Mouse (Mus musculus): ENCODE results near the gene Entpd2. TPM values are rescaled to one million over a fixed set of nuclear protein-coding genes. Genes with fewer than 3 reads are reported as not detected.
"Not testable (repeated sequence)": the region's sequence is repeated elsewhere in the genome, so short reads cannot be mapped to it uniquely, and the experiment has no call there.

Gene Entpd2
- polyA plus RNA-seq, 1 experiment: 64.7 TPM

DNA sequence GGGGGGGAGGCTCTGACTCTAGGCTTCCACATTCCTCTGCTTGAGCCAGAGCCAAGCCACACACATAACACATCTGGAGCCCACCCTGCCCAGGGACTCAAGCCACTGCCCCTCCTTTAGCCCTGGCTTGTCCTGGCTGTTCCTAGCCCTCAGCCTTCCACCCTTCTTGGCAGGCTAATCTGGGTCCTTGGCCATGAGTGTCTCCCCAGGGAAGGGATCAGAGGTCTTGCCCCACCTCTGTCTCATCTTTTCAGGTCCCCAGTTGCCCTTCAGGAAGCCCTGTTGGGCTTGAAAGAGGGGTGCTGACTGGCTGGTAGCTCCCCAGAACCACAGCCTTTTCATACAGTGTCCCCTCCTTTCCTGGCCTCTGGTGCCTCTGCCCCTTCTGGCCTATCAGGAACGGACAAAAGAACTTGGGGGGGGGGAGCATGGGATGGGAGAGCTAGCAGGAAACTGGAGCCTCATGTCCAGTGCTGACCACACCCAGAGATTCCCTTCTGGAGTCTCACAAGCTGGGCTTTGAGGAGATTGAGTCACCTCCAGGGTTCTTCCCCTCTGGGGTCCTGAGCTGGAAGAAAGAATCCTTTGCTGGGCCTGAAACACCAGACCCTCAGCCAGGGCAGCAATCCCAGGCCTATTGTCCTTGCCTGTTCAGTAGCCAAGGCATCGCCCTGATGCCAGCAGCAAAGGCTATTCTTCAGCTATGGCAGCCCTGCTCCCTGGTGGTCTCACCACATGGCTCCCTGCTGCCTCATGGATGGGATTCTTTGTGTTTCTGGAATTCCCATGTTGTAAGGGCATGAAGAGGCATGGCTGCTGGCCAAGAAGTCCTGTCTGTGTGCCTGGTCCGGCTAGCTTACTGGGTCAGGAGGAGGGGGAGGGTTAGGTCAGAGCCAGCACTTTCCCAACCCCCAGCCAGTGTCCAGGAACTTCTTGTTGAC lies 1.1 kb upstream of the Entpd2 start:
- no peak for DNase-seq (ENCODE audit: low read depth)

DNA sequence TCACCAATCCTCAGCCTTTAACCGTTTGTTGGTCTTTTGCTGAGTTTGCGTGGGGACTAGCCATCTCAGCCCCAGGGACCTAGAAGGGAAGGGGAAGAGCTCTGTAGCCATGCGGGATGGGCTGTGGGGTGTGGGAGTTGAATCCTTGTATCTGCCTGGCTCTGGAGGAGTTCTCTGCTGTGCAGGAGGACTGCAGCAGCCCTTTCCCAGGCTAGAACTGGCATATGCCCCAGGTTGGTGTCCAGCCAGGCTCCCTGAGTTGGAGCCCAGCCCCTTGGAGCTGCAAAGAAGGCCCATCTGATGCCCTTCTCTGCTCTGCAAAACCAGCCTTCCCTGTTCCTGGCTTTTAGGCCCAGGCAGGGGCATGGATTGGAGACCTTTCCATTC lies 916 bp downstream of the Entpd2 start:
- no peak for DNase-seq (ENCODE audit: low read depth)

DNA sequence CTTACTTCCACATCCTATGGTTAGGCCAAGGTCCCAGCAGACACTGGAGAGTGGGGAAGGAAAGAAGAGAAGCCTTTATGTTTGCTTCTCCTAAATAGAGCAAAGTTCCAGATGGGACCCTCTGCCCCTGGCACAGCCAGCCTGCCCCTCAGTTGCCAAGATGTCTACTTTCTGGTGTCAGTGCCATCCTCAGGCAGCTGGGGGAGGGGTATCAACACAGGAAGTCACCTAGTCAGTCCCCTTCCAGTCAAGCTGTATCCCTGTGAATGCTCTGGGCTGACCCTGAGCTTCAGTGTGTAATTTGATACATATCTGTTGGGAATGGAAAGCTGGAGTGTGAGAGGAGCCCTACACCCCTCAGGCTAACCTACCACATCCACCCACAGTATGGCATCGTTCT lies 1.3 kb downstream of the Entpd2 start:
- no peak for DNase-seq (ENCODE audit: low read depth)

DNA sequence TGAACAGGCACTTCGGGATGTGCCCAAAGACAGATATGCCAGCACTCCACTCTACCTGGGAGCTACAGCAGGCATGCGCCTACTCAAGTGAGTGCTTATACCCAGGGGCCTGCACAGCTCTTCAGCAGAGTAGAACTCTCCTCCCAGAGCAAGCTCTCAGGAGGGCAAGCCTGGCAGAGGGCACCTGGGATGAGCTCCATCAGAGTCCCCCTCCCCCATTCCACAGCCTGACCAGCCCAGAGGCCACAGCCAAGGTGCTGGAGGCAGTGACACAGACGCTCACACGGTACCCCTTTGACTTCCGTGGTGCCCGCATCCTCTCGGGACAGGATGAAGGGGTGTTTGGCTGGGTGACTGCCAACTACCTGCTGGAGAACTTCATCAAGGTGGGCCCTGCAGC lies 2.4 kb downstream of the Entpd2 start:
- no peak for DNase-seq (ENCODE audit: low read depth)

DNA sequence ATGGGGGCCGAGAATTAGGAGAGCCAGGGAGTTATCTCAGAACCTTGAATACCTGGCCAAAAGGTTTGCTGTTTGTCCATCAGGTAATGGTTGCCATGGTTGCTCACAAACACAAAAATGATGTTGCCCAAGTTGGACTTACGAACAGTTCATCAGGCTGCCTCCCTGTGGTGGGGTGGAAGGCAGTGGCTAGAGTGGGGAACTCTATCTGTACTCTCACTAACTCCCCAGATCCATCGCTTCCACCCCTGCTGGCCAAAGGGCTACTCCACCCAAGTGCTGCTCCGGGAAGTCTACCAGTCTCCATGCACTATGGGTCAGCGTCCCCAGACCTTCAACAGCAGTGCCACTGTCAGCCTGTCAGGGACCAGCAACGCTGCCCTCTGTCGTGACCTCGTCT lies 3.4 kb downstream of the Entpd2 start, which contains the start of gene Npdc1:
TSS of gene Npdc1 (plus strand) at position 301 of the 400 bp plus-strand sequence.
- no peak for DNase-seq (ENCODE audit: low read depth)

DNA sequence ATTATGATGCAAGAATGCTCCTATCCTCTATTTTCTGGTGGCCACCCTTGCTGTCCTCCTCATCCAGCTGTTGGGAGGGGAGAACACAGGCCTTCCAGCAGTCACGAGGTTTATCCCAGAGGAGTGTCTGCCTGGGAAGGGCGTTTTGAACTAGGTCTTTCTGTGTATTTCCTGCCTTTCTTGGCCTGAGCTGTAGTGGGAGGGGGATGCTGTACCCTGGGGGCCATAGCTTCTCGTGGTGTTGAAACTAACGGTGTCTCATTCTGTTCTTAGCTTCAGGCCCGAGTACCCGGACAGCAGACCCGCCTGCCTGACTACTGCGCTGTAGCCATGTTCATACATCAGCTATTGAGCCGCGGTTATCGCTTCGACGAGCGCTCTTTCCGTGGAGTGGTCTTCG lies 4.6 kb downstream of the Entpd2 start:
- DNase-seq (ENCODE audit: low read depth): no peak

DNA sequence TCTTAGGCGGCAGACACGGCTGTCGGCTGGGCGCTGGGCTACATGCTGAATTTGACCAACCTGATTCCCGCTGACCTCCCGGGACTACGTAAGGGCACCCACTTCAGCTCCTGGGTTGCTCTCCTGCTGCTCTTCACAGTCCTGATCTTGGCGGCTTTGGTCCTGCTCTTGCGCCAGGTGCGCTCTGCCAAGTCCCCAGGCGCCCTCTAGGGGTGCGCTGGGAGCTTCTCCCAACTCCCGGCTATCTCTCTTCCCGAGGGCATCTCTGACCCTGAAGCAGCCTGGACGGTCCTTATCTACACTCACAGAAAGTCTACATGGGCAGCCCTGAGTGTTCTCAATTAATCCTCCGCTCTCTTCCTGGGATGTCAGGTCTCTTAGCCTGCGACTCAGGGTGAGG lies 5.1 kb downstream of the Entpd2 start:
- DNase-seq (ENCODE audit: low read depth): no peak

DNA sequence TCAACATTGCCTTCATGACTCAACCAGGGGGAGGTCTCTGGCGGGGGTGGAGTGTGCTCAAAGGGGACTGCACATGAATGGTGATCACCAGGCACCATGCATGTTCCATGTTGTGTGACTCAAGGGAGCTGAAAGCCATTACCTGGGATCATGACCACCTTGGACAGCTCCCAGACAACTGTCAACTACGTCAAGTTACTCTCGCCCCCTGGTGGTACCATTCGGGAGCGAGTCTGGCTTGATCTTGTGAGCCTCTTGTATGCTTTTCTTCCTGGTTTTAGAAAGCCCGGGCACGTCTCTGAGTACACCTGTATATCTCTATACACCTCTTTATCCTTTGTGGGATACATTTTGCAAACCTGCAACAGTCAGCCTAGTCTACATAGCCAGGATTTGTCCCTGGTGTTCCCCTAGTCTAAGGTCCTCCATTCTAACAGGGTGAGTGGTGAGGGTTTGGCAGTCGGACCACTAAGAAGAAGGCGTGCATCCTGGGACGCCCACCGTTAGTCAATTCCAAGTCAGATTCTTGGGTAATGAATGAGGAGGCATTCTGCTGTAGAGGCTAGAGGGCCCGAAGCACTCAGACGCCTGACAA lies 6.8 kb downstream of the Entpd2 start:
- no peak for DNase-seq (ENCODE audit: low read depth)

DNA sequence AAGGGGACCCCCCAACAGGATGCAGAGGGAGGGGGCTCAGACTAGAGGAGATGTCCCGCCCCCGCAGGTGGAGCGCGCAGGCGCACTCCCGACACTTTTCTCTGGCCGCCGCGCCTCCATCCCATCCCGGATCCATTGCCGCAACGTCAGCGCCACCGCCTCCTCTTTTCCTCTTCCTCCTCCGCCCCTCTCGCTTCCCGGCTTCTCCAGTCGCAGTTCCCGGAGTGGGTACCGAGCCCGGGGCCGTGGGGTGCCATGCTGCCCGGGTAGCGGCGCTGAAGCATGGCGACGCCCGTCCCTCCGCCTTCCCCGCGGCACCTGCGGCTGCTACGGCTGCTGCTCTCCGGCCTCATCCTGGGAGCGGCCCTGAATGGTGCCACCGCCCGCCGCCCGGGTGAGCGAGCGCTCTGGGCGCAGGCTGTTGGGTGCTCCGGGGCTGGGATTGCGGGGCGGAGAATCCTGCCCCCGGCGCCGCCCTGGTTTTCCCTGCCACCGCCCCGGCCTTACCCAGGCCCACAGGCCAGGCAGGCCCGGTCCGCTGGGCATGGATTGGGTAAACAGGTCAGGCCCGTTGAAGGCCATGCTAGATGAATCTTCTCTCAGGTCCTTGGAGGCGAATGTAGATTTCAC lies 7.4 kb downstream of the Entpd2 start:
- no peak for DNase-seq (ENCODE audit: low read depth)

DNA sequence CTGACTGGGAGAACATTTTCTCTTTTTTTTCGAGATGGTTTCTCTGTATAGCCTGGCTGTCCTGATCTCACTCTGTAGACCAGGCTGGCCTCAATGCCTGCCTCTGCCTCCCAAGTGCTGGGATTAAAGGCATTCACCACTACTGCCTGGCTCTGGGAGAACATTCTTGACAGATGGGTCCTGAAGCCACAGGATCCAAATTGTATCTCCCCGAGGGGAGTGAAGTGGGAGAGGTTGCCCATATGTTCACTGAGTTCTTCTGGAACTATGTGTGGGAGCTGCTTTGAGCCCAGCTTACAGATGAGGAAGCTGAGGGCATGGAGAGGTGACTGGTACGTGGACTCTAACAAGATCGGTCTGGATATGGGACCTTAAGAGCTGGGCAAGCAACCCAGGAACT lies 8.3 kb downstream of the Entpd2 start:
- no peak for DNase-seq (ENCODE audit: low read depth)

DNA sequence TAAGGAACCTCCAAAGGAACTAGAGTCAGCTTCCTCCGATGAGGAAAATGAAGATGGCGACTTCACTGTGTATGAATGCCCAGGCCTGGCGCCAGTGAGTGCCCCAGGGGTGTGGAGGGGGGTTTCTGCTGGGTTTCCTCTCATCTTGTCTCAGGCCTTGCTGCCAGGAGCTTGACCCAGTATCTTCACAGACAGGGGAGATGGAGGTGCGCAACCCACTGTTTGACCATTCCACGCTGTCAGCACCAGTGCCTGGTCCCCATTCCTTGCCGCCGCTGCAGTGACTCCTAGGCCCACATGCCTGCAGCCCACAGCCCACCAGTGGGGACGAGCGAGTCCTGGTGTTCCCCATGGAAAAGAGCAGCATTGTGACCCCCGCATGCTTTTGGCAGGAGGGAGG lies 13.2 kb downstream of the Entpd2 start:
- no peak for DNase-seq (ENCODE audit: low read depth)

DNA sequence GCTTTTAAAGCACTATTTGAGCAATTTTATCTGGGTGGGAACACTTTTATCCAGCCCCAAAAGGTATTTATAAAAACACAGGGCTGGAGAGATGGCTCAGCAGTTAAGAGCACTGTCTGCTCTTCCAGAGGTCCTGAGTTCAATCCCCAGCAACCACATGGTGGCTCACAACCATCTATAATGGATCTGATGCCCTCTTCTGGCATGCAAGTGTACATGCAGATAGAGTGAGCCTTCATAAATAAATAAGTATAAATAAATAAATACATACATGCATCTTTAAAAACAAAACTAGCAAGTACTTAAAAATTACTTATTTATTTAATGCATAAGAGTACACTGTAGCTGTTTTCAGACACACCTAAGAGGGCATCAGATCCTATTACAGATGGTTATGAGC lies 17.8 kb downstream of the Entpd2 start:
- not testable (repeated sequence) for DNase-seq (ENCODE audit: low read depth)

DNA sequence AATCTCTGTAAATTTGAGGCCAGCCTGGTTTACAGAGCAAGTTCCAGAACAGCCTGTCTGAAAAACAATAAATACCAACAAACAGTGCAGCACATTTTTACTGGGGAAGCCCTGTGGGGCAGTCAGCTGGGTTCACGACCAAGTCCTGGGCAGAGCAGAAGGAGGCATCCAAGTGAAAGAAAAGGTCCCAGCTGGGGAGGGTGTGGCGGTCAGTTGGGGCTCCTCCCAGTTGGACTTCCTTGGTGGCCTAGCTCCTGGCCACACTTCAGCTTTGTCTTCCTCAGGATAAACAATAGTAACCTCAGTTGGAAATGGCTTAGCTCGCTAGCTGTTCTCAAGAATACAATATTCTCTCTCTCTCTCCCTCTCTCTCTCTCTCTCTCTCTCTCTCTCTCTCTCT lies 21.8 kb downstream of the Entpd2 start:
- no peak for DNase-seq (ENCODE audit: low read depth)

DNA sequence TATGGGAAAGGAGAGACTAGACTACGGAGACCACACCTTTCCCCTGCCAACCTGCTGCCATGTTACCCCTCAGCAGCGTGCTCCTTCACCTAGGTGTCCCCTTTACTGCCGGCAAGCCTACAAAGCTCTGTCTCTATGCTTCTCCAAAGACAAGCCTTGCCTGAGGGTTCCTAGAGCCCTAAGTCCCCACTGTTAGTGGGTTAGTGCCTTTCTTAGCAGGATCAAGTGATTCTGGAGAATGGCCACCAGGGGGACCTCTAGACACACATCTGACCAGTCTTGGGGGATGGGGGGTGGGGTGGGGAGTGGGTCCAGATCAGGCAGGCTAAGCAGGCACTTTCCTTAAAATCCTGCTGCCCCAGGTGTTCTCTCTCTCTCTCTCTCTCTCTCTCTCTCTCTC lies 26.2 kb downstream of the Entpd2 start:
- DNase-seq (ENCODE audit: low read depth): no peak

DNA sequence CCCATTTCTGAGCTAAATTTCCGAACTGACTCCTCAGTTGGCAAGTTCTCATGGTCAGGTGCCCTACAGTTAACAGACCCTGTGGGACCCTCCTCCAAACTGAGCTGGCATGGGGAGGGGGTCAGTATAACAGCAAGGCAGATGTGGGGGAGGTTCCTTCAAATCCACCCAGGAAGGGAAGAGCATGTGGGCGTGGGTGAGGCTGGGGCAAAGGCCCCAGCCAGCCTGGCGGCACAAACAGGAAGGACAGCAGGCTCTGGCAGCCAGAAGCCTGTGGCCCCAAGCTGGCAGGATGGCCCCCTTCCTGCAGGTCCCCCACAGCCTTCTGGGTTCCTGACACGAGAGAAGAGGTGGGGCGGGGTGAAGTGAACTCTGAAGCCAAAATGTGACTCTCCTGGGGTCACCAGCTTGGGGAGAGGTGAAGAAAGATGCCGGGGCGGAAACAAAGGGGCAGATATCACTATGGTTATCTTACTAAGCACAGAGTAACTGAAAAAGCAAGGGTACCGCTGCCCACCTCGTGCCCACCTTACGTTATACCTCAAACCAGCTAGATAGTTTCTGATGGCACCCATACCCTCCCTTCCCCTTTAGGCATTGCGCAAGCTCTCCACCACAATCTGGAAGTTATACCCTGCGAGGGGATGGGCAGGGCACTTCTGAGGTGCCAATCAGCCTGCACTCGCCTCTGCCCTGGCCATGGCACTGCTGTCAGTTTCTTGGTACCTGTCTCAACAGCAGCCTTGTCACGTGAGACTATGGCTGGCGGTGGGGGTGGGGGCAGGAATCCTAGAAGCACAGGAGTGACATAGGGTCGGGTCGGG lies 27.1 kb downstream of the Entpd2 start, which contains the start of gene Fut7:
TSS of gene Fut7 (plus strand) at position 681 of the 824 bp plus-strand sequence.
- DNase-seq (ENCODE audit: low read depth): no peak

DNA sequence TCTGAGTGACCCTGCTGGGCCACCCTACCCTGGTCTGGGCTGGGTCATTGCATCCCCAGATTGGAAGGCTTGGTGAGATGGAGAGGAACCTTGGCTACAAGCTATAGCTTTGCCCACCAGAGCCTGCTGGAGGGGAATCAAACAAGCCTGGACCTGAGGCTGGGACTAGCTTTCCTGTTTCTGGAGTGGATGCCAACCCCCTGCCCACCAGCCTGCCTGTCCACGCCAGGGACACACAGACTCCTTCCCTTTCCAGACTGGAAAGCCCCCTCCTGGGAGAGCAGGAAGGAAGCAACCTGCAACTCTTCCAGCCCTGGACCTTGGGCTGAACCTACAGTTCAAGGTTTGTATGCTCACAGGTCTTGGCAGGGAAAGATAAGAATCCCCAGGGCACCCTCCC lies 28.0 kb downstream of the Entpd2 start:
- DNase-seq (ENCODE audit: low read depth): no peak

DNA sequence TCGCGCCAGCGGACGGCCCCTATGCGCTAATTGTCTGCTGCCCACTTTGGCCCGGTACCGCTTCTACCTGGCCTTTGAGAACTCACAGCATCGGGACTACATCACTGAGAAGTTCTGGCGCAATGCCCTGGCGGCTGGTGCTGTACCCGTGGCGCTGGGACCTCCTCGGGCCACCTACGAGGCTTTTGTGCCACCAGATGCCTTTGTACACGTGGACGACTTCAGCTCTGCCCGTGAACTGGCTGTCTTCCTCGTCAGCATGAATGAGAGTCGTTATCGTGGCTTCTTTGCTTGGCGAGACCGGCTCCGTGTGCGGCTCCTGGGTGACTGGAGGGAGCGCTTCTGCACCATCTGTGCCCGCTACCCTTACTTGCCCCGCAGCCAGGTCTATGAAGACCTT lies 29.8 kb downstream of the Entpd2 start:
- DNase-seq (ENCODE audit: low read depth): no peak

DNA sequence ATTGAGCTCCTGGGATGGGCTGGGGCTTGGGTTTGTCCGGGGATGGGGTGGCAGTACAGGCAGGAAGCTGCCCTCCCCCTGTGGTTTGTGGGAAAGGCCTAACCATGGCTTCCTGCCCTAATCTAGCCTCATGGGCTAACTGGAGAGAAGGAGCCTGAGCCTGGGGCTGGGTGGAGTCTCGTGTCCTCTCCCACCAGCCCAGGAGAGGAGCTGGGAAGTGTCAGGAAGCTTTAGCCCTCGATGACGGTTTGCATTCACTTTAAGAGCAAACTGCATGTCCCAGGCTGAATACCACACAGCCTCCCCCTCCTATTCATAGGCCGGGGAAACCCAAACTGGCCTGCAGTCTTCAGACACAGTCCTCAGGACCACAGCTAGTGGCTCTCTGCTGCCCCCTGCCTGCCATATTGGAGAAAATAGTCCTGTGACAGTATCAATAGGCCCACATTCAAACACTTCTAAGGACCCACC lies 31.1 kb downstream of the Entpd2 start:
- DNase-seq (ENCODE audit: low read depth): no peak

DNA sequence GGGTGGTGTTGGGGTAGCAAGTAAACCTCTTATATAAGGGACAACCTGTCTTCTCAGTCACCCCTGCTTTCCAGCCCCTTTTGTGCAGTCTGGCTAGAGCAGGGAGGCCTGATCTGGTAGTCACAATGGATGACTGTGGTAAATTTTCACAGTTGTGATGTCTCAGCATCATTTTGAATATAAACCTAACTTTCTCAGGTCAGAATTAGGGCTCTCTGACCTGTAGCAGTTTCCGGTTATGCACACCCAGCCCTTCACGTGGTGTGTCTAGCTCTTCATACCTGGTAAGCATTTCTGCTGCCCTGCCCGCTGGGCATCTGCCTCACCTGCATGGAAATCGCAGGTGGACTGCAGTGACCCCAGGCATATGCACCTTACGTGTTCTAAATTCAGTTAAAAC lies 31.6 kb downstream of the Entpd2 start:
- DNase-seq (ENCODE audit: low read depth): no peak

DNA sequence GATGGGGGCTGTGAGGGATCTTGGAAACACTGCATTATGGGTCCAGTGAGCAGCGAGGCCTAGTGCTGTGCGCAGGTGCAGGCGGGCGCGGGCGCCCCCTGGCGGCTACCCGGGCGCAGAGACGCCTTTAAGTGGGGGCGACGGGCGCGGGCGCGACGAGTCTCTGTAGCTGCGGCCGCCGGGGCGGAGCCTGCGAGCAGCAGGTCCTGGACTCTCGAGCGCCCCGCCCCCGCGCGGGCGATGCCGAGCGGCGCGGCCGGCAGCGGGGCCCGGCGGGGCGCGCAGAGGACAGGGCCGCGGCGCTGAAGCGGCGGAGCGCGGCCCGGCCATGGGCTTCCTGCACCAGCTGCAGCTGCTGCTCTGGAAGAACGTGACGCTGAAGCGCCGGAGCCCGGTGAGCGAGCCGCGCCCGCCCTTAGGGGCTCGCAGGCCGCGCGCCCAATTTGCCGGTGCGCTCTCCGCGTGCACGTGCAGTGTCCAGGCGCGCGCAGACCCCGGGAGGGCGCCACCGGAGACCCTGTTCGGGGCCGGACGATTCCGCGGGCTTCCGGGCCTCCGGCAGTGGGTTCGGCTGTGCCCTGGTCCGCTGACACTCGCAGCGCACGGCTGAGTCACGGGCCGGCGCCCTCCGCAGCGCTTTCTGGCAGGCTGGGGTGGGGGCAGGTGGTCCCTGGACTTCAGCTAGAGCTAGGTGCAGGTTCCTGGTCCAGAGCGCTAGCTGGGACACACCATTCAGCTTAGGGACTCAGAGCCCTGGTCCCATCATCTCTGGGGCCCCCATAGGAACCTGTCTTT lies 33.0 kb downstream of the Entpd2 start, which contains the start of gene Abca2:
TSS of gene Abca2 (plus strand) at position 262 of the 795 bp plus-strand sequence.
- DNase-seq (ENCODE audit: low read depth): no peak

Data from gonadal fat pad, adult 2 months (tissue).